Mouse (Mus musculus): ENCODE results near the gene Rnf166.

- TF ChIP-seq POLR2A (IDR thresholded peaks at IDR 0.05; ENCODE audit: control insufficient read depth, extremely low read depth, insufficient read depth, low read length, poor library complexity) = no peak
- no peak for TF ChIP-seq CTCF (IDR thresholded peaks at IDR 0.05; ENCODE audit: borderline replicate concordance, control insufficient read depth, extremely low read depth, insufficient read depth, low read length, poor library complexity)
Observed at GRCm38 (mm10) chr8:122469407-122469806, 6.5 kb downstream of the Rnf166 start.

All from thymus, adult 2 months (tissue).